Mouse (Mus musculus): ENCODE data around the gene Zcwpw1.

Gene Zcwpw1

DNA sequence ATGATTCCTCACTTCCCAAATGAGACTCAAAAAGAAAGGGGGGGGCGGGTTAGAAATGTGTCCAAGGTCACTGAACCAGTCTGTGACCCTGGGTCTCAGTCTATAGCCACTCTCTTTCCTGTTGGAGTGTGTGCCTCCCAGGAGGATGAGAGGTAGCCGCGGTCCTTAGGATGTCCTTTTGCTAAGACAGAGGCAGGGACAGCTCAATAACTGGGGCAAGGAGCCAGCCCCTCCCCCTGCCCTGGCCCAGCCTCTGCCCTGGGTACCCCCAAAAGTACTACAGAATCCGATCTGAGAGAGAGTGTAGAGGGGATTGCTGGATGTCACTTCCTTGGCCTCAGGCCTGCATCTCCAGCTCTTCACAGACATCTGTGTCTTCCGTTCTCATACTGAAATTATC lies 32.2 kb upstream of the Zcwpw1 start:
- DNase-seq (ENCODE audit: low read depth) = no peak

DNA sequence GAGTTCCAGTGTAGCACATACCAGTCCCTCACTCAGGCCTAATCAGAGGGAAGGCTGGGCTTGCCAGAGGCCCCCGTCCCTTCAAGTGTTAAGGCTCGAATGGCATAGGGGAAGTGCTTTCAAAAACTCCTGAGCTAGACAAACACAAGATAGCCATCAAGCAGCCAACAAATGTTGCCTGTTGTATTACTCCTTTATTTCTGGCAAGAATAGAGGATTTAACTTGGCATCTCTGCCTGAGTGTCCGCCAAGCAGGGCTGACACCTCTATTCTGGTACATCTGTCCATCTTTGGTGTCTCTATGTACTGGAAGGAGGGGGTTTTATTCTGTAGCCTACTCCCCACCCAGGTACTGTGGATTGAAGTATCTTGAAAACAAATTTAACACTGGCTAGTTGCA lies 31.5 kb upstream of the Zcwpw1 start:
- DNase-seq (ENCODE audit: low read depth) = no peak

DNA sequence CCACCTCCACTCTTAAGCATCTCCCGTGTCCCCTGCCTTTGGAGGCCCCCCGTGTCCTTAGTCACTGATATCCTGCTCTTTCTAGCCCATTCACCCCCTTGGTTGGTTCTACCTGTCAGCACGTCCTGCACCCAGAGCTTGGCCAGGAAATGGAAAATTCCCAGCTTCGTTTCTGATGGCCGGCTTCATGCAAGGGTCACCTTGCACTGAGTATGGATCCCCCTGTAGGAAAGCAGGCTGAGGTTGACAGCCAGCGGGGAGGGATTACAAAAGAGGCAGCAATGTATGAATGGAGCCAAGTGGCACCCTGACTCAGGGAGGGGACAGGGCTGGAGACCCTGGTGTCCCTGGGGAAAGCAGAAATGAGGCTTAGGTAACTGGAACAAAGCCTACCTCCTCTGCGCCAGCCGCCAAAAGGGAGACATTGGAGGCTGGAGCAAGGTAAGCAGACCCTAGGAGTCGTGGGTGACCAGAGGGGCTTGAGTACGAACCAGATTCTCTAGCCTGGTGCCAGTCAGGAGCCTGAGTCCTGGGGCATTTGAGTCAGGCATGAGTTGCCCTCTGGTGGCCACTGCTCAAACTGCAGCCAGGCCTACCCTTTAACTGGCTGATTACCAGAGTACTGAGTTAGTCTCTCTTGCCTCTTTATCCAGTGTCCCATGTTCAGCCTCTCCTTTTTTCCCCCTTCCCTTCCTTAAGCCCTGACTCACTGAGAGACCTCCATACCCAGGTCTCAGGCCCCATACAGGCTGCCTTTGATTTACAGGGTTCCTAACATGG lies 30.5 kb upstream of the Zcwpw1 start:
- no peak for DNase-seq (ENCODE audit: low read depth)

DNA sequence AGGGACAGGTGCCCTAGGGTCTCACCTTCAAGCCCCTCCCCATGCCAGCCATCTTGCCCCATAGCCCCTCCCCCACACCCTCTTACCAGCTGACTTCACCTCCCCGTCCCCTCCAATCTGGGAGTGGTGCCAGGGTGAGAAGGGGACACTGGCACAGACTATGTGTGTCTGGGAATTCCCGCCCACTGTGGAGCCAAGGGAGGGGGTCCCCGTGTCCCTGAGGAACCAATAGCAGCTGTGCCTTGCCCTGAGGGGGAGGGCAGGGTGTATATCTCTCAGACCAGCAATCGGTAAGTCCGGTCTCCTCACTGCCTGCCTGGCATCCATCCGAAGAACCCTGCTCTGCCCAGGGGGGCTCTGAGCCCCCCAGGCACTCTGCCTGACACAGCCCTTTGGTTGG lies 29.7 kb upstream of the Zcwpw1 start:
- no peak for DNase-seq (ENCODE audit: low read depth)

DNA sequence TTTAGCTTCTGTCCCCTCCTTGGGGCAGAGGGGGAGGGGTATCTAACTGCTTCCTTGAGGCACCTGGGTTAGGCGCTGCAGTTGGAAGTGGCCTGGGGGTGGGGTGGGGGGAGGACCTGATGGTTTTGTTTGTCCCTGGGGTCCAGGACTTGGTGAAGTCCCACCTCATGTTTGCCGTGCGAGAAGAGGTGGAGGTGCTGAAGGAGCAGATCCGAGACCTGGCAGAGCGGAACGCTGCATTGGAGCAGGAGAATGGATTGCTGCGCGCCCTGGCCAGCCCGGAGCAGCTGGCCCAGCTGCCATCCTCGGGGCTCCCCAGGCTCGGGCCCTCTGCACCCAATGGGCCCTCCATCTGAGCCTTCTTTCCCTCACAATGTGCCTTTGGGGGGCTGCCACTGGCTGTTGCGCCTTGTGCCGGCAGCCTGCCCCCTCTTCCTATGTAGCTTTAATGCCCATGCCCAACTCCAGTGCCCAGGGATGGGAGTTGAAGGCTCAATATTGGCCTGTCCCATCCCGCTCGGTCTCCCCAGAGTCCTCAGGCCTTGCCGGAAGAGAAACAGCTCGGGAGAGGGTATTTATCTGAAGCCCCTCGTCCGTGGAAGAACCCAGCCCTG lies 28.6 kb upstream of the Zcwpw1 start:
- DNase-seq (ENCODE audit: low read depth) = no peak

DNA sequence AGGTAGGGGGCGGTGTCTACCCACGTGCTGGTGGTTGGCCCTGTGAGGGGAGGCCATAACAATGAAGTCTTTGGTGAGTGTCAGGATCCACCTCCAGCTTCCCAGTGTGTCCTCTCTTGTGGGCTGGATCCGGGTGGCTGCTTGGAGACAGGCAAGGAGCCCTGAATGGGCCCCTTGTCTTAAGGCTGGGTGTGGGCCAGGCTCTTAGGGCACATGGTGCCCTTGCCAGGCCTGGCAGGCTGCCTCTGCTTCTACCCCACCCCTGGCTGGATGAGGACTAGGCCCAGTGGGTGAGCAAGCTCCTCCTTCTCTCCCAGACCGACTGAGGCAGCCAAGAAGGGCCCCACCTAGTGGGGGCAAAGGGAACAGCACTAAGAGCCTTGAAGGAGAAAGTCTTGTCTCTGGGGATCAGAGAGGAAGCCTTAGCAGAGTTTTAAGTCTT lies 27.6 kb upstream of the Zcwpw1 start:
- DNase-seq (ENCODE audit: low read depth) = no peak

DNA sequence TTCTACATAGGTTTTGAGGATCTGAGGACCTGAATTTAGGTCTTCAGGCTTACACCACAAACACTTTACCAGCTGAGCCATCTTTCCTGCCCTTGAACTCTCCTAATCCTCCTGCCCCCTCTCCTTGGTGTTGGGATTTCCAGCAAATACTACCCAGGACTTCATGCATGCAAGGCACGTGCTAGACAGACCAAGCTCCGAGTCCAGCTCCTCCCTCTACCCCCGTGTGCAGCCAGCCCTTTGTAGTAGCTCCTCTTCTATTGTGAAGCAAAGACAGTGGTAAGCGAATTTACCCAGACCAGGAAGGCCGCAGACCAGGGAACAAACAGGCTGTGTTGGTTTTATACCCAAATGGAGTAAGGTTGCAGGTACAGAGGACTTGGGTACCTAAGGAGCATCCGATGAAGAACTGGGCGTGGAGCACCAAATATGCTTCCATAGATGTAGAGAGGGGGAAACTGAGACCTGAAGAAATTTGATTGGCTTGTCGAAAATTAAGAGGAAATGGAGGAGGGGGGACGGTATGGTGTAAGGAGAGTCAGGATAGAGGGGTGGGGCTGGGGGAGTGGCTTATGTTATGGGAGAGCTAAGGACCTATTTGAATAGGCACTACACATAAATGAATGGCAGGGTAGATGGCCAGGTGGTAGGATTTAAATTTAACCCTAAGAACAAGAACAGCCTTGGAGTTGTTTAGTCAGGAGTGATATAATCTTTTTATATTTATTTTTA lies 22.8 kb upstream of the Zcwpw1 start:
- no peak for DNase-seq (ENCODE audit: low read depth)

DNA sequence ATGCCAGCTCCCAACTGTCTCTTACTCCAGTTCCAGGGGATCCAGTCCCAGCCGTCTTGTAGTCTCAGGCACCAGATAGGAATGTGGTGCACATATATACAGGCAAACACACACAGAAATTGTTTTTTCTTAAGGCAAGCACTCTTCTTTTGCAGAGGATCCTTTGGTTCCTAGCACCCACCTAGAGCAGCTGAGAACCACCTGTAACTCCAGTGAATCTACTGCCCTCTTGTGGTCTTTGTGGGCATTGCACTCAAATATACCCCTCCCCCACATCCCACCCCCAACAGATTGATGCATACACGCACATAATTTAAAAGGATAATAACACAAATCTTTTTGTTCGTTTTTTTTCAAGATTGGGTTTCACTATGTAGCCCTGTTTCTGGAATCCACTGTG lies 21.3 kb upstream of the Zcwpw1 start:
- DNase-seq (ENCODE audit: low read depth) = no peak

DNA sequence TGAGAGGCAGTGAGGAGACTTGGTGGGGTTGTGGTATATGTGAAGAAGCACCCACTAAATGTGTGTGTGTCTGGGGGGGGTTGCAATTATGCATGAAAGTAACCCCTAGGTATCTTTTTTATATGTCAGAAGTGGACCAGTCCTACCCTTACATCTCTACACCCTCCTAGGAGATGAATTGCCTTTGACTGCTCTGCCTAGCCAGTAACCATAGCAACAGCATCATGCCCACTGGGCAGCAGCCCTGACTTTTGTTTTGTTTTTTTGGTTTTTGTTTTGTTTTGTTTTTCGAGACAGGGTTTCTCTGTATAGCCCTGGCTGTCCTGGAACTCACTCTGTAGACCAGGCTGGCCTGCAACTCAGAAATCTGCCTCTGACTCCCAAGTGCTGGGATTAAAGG lies 19.1 kb upstream of the Zcwpw1 start:
- DNase-seq (ENCODE audit: low read depth) = no peak

DNA sequence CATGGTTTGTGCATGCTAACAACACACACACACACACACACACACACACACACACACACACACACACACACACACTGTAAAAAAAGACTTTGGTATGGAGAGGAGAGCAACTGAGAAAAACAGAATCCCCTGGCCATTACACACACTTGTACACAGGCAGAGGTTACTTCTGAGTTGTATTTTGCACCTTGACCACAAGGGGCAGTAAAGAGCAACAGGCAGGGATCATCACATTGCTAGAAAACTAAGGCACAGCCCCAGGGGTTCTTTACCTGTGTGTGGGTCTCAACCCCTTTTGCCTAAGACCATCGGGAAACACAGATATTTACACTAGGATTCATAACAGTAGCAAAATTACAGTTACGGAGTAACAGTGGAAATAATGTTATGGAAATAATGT lies 16.9 kb upstream of the Zcwpw1 start:
- no peak for DNase-seq (ENCODE audit: low read depth)

DNA sequence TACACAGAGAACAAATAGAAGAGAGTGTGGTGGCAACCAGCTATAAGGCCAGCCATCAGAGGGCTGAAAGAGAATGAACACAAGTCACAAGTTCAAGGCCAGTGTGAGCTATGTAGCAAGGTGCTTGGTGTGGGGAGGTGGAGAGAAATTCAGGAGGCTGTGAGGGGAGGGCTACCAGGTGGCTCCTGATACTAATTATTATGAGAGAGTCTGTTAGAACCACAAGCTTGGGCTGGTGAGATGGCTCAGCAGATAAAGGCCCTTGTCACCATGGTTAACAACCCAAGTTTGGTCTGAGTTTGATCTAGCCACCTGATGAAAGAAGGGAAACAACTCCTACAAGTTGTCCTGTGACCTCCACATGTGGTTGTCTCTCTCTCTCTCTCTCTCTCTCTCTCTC lies 14.8 kb upstream of the Zcwpw1 start:
- no peak for DNase-seq (ENCODE audit: low read depth)

DNA sequence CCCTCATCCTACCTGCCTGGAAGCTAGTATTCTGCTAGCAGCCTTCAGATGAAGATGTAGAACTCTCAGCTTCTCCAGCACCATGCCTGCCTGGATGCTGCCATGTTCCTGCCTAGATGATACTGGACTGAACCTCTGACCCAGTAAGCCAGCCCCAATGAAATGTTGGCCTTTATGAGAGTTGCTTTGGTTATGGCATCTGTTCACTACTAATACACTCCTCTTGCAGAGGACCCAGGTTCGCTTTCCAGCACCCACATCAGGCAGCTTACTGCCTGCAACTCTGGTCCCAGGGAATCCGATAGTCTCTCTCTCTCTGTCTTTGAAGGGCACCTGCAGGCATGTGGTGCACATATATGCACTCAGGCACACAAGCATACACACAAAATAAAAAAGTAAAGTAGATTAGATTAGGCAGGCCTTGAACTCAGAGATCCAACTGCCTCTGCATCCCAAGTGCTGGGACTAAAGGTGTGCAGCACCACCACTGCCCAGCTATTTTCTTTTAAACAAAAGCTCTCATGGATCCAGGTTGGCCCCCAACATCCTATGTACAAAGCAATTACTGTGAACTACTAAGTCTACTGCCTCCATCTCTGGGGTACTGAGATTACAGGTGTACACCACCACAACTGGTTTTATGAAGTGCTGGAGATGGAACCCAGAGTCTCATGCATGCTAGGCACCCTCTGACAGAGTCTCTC lies 11.9 kb upstream of the Zcwpw1 start:
- DNase-seq (ENCODE audit: low read depth) = no peak

DNA sequence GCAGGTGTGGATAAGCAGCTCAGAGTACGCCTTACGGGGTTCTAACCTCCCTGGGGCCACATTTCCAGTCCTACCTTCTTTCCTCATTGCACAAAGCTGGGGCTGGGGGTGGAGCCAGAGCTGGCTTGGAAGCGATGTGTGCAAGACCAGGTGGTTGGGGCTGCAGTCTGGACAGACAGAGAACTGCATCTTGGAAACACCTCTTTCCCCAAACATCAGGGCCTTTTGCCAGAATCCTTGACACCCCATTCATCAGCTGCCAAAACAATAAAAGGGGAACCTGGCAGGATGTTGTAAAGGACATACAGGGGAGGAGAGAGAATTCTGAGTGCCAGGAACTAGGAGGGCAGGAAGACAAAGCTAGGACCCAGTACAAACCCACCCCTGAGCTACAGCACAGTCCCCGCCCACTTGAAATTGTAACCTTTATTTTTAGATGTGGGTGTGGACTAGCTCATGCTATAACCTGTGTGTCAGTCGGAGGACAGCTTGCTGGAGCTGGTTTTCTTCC lies 11.1 kb upstream of the Zcwpw1 start:
- DNase-seq (ENCODE audit: low read depth) = no peak

DNA sequence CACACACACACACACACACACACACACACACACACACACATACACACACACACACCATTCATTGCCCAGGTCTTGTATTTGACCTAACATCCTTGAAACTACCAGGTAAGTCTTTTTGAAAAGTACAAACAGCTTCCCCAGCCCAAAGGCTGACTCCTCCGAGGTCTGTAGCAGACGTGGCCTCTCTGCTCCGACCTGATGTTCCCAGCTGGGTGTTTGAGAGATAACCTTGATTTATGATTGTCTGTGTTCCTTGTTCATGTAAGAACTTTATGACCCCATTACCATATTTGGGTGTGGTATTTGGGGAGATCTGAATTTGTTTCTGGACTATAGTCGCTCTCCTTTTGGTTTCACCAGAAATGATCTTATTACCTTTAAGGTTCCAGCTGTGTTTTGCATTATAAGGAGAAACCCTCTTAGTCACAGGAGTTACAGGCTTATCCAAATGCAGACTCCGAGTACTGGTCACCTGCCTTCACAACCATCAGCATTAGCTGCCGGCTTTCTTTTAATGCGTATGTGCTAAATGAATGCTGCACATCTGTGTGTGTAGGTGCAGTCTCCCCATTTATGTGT lies 10.2 kb upstream of the Zcwpw1 start:
- no peak for DNase-seq (ENCODE audit: low read depth)

DNA sequence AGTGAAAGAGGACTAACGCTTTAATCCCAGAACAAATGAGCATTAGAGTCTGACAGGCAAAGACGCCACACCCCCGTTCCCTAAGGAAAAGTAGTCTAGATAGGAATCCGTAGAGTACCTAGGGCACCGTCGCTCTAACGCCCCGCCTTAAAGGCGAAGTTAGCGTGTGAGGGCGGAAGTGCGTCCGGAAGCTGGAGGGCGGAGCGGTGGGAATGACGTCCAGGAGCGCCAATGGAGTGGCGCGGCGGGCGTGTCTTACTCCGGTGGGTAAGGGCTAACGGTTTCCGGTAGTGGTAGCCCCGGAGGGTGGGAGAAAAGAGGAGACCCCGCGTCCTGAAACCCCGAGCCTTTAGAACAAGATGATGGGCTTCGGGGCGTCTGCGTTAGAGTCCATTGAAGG lies 9.0 kb upstream of the Zcwpw1 start, which contains the start of gene Ppp1r35:
Gene Ppp1r35, plus strand, starts transcription at position 215 of the 400 bp plus-strand sequence.
- peak; percentile 91 for DNase-seq (ENCODE audit: low read depth)

DNA sequence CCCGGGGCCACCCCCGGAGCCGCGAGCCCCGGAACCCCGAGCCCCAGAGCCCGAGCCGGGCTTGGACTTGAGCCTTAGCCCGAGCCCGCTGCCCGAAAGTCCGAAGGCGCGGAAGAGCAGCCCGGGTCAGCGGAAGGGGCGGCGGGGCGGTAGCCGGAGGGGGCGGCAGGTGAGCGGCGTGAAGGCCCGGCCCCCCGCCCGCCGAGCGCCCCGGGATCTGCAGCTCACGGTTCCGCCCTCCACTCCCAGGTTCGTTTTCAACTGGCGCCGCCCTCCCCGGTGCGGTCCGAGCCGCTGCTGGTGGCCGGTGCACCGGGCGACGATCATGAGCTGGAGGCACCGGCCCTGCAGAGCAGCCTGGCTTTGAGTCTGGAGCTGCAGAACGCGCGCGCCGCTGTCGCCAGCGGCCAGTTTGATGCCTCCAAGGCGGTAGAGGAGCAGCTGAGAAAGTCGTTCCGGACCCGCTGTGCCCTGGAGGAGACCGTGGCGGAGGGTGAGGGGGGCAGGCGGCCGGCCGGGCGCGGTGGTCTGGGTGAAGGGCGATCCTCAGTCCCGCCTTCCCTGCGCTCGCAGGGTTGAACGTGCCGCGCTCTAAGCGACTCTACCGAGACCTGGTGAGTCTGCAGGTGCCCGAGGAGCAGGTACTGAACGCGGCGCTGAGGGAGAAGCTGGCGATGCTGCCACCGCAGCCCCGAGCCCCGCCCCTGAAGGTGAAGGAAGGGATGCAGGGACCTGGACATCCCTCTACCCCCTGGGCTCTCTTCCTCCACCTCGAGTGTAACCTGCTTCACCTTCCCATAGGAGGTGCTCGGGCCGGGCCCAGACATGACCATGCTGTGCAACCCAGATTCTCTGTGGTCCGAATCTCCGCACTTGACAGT lies 8.3 kb upstream of the Zcwpw1 start:
- DNase-seq (ENCODE audit: low read depth) = no peak

DNA sequence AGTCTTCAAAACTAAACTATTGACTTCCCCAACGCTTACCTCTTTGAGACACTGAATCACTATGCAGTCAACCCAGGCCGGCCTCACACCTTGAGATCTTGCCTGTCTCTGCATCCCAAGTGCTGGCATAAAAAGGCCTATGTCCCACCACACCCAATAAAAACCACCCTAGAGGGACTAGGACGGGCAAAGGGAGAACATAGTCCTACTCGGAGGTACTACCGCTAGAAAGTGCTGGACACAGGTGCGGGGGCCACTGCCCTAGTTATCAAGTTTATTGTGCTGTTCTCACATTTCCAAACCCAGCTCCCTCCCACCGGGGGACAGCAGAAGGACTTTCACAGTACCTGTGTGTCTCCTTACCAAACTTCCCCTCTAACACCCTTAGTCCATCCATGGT lies 5.9 kb upstream of the Zcwpw1 start:
- no peak for DNase-seq (ENCODE audit: low read depth)

DNA sequence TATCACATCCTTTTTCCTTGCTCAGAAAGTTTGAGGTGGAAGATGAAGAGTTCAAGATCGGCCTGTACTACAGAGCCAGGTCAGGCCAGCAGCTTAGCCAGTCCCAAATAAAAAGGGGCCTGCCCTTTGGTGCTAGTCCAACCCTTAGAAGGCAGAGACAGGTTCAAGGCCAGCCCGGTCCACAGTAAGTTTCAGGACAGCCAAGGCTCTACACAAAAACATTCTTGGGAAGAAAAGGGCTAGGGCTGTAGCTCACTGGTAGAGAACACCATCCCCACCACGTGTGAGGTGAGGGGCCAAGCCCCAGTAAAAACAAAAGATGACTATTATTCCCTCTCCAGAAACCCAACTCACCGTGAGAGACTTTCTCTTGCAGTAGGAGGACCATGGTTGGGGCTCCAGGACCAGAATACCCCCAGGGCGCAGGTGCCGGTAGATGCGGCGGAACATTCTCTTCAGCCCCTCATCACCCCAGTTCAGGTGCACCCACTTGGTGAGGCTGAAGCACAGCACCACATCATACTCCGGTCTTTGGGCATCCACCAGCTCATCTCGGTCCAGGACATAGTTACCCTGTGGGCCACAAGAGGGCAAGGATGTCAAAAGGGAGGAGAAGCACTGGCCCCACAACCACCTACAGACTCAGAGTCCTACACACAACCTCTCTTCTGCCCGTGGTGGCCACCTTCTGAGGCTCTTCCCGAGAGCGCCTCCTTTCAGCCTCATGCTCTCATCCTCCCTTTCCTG lies 4.6 kb upstream of the Zcwpw1 start:
- DNase-seq (ENCODE audit: low read depth) = no peak

DNA sequence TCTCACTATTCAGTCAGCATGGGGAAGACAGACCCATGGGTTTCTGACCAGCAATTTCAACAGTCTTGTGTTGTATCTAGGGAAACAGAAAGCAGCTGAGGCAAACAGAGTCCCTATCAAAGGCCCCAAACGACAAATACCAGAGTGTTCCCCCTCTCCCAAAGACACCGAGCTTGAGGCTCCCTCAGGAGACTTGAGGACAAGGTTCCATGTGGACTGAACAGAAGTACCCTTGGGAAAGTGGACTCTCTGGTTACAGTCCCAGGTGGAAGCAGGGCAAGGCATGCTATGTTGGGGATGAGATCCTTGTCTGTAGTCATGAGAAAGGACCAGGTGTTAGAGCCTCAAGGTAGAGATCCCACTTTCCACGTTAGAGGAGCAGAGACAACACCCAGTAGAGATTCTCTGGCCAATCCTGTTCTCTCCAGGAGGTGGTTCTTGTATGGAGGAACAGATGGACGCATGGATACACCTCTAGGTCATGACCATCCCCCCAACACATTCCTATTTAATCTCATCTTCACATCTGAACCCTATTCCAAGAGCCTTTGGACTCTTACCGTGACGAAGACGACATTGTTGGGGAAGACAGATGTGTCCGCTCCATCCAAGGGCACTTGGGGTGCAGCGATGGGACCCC lies 3.6 kb upstream of the Zcwpw1 start:
- DNase-seq (ENCODE audit: low read depth) = no peak

DNA sequence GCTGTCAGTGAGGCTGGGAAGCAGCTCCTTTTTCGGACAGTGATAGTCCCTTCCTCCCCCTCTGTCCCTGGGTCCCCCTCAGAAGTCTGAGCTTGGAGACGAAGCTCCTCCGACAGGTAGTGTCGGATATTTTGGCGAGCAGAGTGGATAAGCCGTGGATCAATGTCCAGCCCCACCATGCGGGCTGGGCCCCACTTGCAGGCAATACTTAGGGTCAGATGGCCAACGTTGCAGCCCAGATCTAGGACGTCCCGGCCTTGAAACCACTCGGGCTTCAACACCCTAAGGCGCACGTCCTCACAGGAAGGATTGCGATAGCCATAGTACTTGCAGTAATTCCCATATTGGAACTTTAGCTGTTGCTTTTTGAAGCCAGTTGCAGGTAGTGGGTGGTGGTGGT lies 3.1 kb upstream of the Zcwpw1 start:
- no peak for DNase-seq (ENCODE audit: low read depth)

All from c-Kit-positive CD71-negative TER-119-negative erythroid progenitor cells, embryonic 14.5 days (primary cell).